Mouse (Mus musculus): ENCODE results near the gene Myh10.

GRCm38 (mm10) chr11:68707881-68708582, 16.7 kb downstream of the Myh10 start:
- TF ChIP-seq CTCF (conservative IDR thresholded peaks at IDR 0.05; ENCODE audit: low read length) (no peak), NANOG (IDR thresholded peaks at IDR 0.05; ENCODE audit: borderline replicate concordance, low read length) (no peak), POU5F1 (IDR thresholded peaks at IDR 0.05; ENCODE audit: borderline replicate concordance, low read length) (no peak)

Measured in E14TG2a.4 (cell line).